ENCODE assay signal across 15 mouse cellular contexts in the genomic region with DNA sequence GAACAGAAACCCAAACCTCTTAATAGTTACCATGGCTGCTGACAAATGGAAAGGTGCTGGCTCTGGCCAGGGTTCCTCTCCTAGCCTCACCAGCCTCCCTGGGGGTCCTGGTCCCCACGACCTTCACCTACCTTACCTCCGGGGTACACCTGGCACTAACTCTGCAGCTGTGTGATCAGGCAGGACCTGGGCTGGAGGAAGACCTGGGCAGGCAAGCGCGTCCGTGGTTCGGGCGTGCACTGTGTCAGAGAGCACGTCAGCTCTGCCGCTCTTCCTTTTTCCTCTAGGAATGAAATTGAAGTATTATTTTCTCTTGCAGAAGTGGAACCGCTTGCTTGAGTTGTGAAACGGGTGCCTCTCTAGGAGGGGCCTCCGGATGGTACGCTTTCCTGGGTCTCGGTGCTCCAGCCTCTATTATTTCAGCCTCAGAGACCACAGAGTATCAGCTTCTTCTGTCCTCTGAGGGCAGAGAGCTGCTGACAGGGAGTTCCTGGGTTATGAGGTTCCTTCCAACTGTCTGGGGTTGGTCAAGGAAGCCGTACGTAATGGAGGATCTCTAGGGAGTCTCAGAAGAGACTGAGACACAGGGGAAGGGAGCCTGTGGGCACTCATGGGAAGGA. TPM values are rescaled to one million over a fixed set of nuclear protein-coding genes. Genes with fewer than 3 reads are reported as not detected.
DNase-seq lines count a peak whose midpoint lies in the region; ATAC-seq and TF ChIP-seq lines count a peak whose summit lies in the region.
"Had no signal": no experiment of that assay in that cellular context is flagged by ENCODE, and none has a peak within 500 bp of the region (broad histone marks: within the 10 kb centered on the region; RNA-seq: fewer than 3 reads in every experiment).

Tifab (minus strand) TSS at position 470 of the 620 bp plus-strand sequence.

- no peak within 1 kb of the TSS for H3K27ac ChIP-seq in kidney, adult 2 months (ENCODE audit: insufficient read depth, low read depth, low read length)
- H3K27ac ChIP-seq: embryonic facial prominence, embryonic 15.5 days; midbrain, embryonic 10.5 days had no signal

- intact Hi-C loops in left cerebral cortex, postnatal 14 days (cut with DNase I): no loop called here

- TF ChIP-seq POLR2A in kidney, adult 2 months (IDR thresholded peaks at IDR 0.05; ENCODE audit: low read depth, low read length): no peak

- no peak for TF ChIP-seq CTCF in kidney, adult 2 months (conservative IDR thresholded peaks at IDR 0.05; ENCODE audit: insufficient read depth, insufficient read length, low read depth, low read length)

- H3K36me3 ChIP-seq in kidney, adult 2 months (ENCODE audit: control insufficient read depth, insufficient read depth, low read length): no peaks in the 10 kb centered on the region
- H3K36me3 ChIP-seq: embryonic facial prominence, embryonic 15.5 days; midbrain, embryonic 10.5 days had no signal

- H3K4me3 ChIP-seq in kidney, adult 2 months (ENCODE audit: insufficient read depth, low read depth, low read length): peak within 1 kb of the TSS; percentile 2; the same call in 1 of the 2 replicates
- H3K4me3 ChIP-seq: embryonic facial prominence, embryonic 15.5 days; midbrain, embryonic 10.5 days had no signal

- H3K4me1 ChIP-seq in kidney, adult 2 months (ENCODE audit: control insufficient read depth, insufficient read depth, low read length): no peaks in the 10 kb centered on the region
- H3K4me1 ChIP-seq: midbrain, embryonic 10.5 days had no signal

- ATAC-seq in common myeloid progenitor, adult 5-6 weeks (replicated peaks; ENCODE audit: low read depth, poor library complexity, severe bottlenecking): peak; percentile 45
- ATAC-seq: forebrain, postnatal 0 days; Patski had no signal

- H3K27me3 ChIP-seq in kidney, adult 2 months (replicated peaks; ENCODE audit: control insufficient read depth, insufficient read depth, low read length): no peaks in the 10 kb centered on the region
- H3K27me3 ChIP-seq: embryonic facial prominence, embryonic 15.5 days had no signal

- WGBS in kidney, adult 2 months: 57% methylated on average over 16 of the region's 16 CpGs

- DNase-seq in kidney, adult 2 months: peak; percentile 15
- DNase-seq in kidney, postnatal 4 days: no peak
- DNase-seq in B cell, adult 2 months: peak; percentile 41 to 43
- peak; percentile 41 to 50 for DNase-seq in lung, postnatal 4 days
- no peak for DNase-seq in right cerebral cortex, adult 2 months (ENCODE audit: low spot score in 2 of 2)
- DNase-seq in left cerebral cortex, postnatal 14 days (ENCODE audit: low spot score in 2 of 2): no peak
- no peak for DNase-seq in embryo, embryonic 9.5 days (ENCODE audit: extremely low spot score)
- DNase-seq: adrenal gland, postnatal 25 days; cerebellum, adult 9-10 months; forebrain, postnatal 0 days; kidney, postnatal 14 days had no signal

RNA-seq across cellular contexts. Expression of gene Tifab, which starts in this region (rescaled TPM):
- 2.4 and 2.8 TPM in 2 replicates for polyA plus RNA-seq in kidney, adult 2 months (2012; rRNA removed)
- total RNA-seq in common myeloid progenitor, adult 5-6 weeks (2017): 27.1 and 36.6 TPM in 2 replicates
- total RNA-seq in left cerebral cortex, postnatal 14 days (2021): 1 to 10 TPM; 1.5 to 1.8 TPM
- polyA plus RNA-seq: Patski had no signal

Comparison
In these comparisons a context has a peak if more than half of its experiments do, and no peak if none do; other contexts are left out.
1. RNA of gene Tifab (total RNA-seq): 27.1 to 36.6 TPM in common myeloid progenitor, adult 5-6 weeks; 1.5 to 1.8 TPM in left cerebral cortex, postnatal 14 days; every median in the first group is over 10 times any median in the second.
2. DNase-seq: peak in kidney, adult 2 months (single experiment), B cell, adult 2 months (2 of 2) and lung, postnatal 4 days (2 of 2); none in kidney, postnatal 4 days (0 of 2), right cerebral cortex, adult 2 months (0 of 2), left cerebral cortex, postnatal 14 days (0 of 2) and embryo, embryonic 9.5 days (single experiment).